Mouse (Mus musculus): ENCODE results near the gene Lnx2. TPM values are rescaled to one million over a fixed set of nuclear protein-coding genes. Genes with fewer than 3 reads are reported as not detected.
A peak's percentile ranks its signal among the peaks of the same experiment; 100 is the strongest.

Lnx2 gene
- polyA plus RNA-seq (2014; fragmentation: Nextera tagmentation; extraction: Ambion mirVana), result 9.7 and 9.9 TPM in 2 replicates

DNA sequence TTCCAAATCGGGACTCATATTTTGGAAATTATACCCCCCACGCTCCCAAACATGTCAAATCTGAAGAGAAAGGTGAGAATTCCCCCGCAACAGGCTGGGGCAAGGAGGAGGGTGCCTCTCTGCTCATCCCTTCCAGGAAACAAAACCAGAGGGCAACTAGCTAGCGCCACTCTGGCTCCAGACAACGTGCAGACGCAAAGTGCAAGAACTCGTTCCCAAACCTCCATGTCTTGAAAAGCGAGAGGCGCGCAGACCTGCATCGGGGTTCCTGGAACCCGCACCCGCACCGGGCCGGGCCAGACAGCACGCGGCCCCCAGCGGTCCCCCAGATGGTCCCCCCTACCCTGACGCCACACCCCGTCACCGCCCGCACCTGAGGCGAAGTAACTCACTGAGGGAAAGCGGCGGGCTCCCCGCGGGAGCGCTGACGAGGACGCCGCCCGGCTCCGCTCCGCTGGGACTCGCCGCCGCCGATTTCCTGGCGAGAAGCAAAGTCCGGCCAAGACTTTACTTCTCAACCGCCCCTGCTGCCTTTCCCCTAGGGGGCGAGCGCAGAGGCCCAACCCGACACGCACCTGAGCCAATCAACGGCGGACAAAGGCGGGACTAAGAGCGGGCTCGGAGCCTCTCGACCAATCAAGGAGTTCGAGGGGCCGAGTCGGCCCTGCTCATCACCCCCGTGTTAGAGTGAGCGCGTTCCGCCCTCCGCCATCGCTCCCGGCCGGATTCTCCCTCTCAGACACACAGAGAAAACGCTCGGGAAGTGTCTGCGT lies at the start of gene Lnx2:
Gene Lnx2 (minus strand): TSS at position 561 of the 773 bp plus-strand sequence.
- Histone ChIP-seq H3K4me1 (replicated peaks; ENCODE audit: control insufficient read depth, insufficient read depth, low read length) (peaks cover 4% of the 10 kb centered on the region; the same call in 1 of the 2 replicates), H3K27me3 (ENCODE audit: control insufficient read depth, insufficient read depth, low read length) (no peaks in the 10 kb centered on the region), H3K9ac (ENCODE audit: low read length) (peak within 1 kb of the TSS; percentile 79), H3K9me3 (ENCODE audit: control insufficient read depth, low read length) (no peaks in the 10 kb centered on the region), H3K4me2 (ENCODE audit: low read depth, low read length, severe bottlenecking) (peak within 1 kb of the TSS; percentile 91), H3K27ac (ENCODE audit: low read depth, low read length) (peak within 1 kb of the TSS; percentile 63; the same call in 1 of the 2 replicates), H3K36me3 (ENCODE audit: control insufficient read depth, insufficient read depth, low read length) (no peaks in the 10 kb centered on the region; the same call in 1 of the 2 replicates), H3K4me3 (ENCODE audit: low read depth, low read length) (peak within 1 kb of the TSS; percentile 69)
- under 1% methylated on average over 60 of the region's 65 CpGs for WGBS
- DNase-seq (ENCODE audit: low spot score) (peak; percentile 98), ATAC-seq (replicated peaks; ENCODE audit: low FRiP score) (peak; percentile 99)

DNA sequence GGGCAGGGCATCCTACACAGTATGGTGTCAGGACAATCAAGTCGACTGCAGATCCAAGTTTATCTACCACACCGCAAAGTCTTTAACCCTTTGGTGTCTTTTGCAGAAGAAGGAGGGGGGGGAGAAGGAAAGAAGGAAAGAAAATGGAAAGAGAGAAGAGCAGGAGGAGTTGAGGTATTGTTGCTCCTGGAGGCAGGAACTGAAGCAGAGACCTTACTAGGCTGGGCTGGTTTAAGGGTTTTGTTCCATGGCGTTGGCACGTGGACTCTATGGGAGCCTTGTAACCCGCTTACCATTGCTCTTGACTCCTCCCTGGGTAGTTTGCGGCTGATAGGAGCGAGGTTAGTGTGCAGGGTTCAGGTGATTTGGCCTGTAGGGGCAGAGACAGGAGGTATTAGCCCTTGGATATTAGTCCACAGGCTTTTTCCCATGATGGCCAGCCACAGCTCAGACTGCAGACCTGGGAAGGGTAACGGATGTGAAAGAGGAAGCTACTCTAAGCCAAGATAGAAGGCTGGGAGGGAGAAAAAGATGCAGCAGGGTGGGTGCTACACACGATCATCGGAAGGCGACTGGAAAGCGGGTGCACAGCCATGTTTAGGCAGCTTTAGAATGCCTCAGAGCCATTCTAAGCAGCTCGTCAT lies 49.3 kb upstream of the Lnx2 start:
- Histone ChIP-seq H3K27ac (ENCODE audit: low read depth, low read length) (no peak overlapping the region), H3K4me3 (ENCODE audit: low read depth, low read length) (no peak overlapping the region), H3K4me2 (ENCODE audit: low read depth, low read length, severe bottlenecking) (no peak overlapping the region), H3K9me3 (ENCODE audit: control insufficient read depth, low read length) (peaks cover 3% of the 10 kb centered on the region; the same call in 1 of the 2 replicates), H3K9ac (ENCODE audit: low read length) (no peak overlapping the region), H3K36me3 (ENCODE audit: control insufficient read depth, insufficient read depth, low read length) (no peaks in the 10 kb centered on the region), H3K4me1 (replicated peaks; ENCODE audit: control insufficient read depth, insufficient read depth, low read length) (no peaks in the 10 kb centered on the region), H3K27me3 (ENCODE audit: control insufficient read depth, insufficient read depth, low read length) (no peaks in the 10 kb centered on the region)
- 90% methylated on average over 13 of the region's 13 CpGs for WGBS
- ATAC-seq (replicated peaks; ENCODE audit: low FRiP score) (no peak), DNase-seq (ENCODE audit: low spot score) (no peak)

DNA sequence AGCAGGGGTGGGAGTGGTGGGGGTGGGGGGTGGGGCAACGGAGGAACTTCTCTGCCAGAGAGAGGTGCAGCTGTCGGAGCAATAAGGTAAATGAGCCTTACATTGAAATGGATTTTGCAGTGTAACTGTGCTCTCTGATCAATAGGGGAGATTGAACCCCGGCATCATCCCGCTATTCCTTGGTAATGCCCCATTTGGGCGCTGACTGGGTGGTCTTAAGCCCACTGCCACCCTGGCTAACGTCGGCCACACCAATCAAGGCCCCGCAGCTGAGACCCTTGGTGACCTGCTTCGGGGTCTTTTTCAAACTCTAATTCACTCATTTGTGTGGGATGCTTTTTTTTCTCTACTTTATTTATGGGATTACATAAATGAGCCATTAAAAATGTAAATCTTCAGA lies 48.4 kb upstream of the Lnx2 start:
- Histone ChIP-seq H3K27ac (ENCODE audit: low read depth, low read length) (no peak overlapping the region), H3K4me3 (ENCODE audit: low read depth, low read length) (no peak overlapping the region), H3K27me3 (ENCODE audit: control insufficient read depth, insufficient read depth, low read length) (no peaks in the 10 kb centered on the region), H3K4me1 (replicated peaks; ENCODE audit: control insufficient read depth, insufficient read depth, low read length) (no peaks in the 10 kb centered on the region), H3K36me3 (ENCODE audit: control insufficient read depth, insufficient read depth, low read length) (no peaks in the 10 kb centered on the region), H3K9me3 (ENCODE audit: control insufficient read depth, low read length) (peaks cover 3% of the 10 kb centered on the region; the same call in 1 of the 2 replicates), H3K4me2 (ENCODE audit: low read depth, low read length, severe bottlenecking) (no peak overlapping the region), H3K9ac (ENCODE audit: low read length) (no peak overlapping the region)
- 46% methylated on average over 9 of the region's 9 CpGs for WGBS
- ATAC-seq (replicated peaks; ENCODE audit: low FRiP score), result no peak; the same call in 1 of the 2 replicates
- no peak for DNase-seq (ENCODE audit: low spot score)

DNA sequence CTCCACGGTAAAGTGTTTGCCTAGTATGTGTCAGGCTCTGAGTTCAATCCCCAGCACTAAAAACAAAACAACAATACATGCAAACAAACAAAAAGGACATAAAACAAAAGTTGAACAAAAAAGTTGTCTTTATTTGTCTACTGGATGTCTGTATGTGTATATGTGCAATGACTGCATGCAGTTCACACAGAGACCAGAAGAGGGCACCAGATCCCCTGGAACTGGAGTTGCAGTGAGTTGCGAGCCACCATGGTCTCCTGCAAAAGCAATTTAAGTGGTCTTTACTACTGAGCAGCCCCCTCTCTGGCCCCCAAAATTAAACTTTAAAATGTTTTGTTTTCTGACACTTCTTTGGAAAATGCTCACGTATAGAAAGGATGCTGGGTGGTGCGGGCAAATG lies 44.8 kb upstream of the Lnx2 start:
- no peaks in the 10 kb centered on the region for H3K36me3 ChIP-seq (ENCODE audit: control insufficient read depth, insufficient read depth, low read length)
- no peaks in the 10 kb centered on the region for H3K4me1 ChIP-seq (replicated peaks; ENCODE audit: control insufficient read depth, insufficient read depth, low read length)
- no peak overlapping the region for H3K4me2 ChIP-seq (ENCODE audit: low read depth, low read length, severe bottlenecking)
- no peak overlapping the region for H3K27ac ChIP-seq (ENCODE audit: low read depth, low read length)
- no peak for ATAC-seq (replicated peaks; ENCODE audit: low FRiP score)
- no peak overlapping the region for H3K9ac ChIP-seq (ENCODE audit: low read length)
- WGBS, result 90% methylated on average over 4 of the region's 4 CpGs
- no peak for DNase-seq (ENCODE audit: low spot score)
- peaks cover 3% of the 10 kb centered on the region; the same call in 1 of the 2 replicates for H3K9me3 ChIP-seq (ENCODE audit: control insufficient read depth, low read length)
- no peaks in the 10 kb centered on the region for H3K27me3 ChIP-seq (ENCODE audit: control insufficient read depth, insufficient read depth, low read length)
- no peak overlapping the region for H3K4me3 ChIP-seq (ENCODE audit: low read depth, low read length)

DNA sequence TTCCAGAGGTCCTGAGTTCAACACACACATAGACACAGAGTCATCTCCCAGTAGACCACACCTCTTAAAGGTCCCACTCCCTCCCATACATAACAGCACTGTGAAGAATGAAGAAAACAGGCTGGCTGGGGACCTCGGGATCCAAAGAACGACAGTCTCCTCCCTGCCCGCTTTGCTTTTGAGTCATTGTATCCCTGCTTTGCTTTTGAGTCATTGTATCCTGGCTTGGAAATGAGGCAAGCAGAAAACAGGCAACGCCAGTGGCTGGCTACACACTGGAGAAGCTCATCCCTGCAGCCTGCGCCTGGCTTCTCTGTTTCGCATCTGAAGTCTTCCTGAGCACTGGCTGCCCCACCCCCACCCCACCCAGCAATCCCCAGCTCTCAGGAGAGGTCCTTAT lies 40.6 kb upstream of the Lnx2 start:
- no peaks in the 10 kb centered on the region; the same call in 1 of the 2 replicates for H3K36me3 ChIP-seq (ENCODE audit: control insufficient read depth, insufficient read depth, low read length)
- ATAC-seq (replicated peaks; ENCODE audit: low FRiP score) (no peak), DNase-seq (ENCODE audit: low spot score) (no peak)
- H3K27me3 ChIP-seq (ENCODE audit: control insufficient read depth, insufficient read depth, low read length), result no peaks in the 10 kb centered on the region
- no peaks in the 10 kb centered on the region for H3K4me1 ChIP-seq (replicated peaks; ENCODE audit: control insufficient read depth, insufficient read depth, low read length)
- H3K9me3 ChIP-seq (ENCODE audit: control insufficient read depth, low read length), result peaks cover 3% of the 10 kb centered on the region; the same call in 1 of the 2 replicates
- no peak overlapping the region for H3K4me3 ChIP-seq (ENCODE audit: low read depth, low read length)
- H3K9ac ChIP-seq (ENCODE audit: low read length), result no peak overlapping the region
- no peak overlapping the region for H3K27ac ChIP-seq (ENCODE audit: low read depth, low read length)
- 23% methylated on average over 6 of the region's 6 CpGs for WGBS
- H3K4me2 ChIP-seq (ENCODE audit: low read depth, low read length, severe bottlenecking), result no peak overlapping the region

DNA sequence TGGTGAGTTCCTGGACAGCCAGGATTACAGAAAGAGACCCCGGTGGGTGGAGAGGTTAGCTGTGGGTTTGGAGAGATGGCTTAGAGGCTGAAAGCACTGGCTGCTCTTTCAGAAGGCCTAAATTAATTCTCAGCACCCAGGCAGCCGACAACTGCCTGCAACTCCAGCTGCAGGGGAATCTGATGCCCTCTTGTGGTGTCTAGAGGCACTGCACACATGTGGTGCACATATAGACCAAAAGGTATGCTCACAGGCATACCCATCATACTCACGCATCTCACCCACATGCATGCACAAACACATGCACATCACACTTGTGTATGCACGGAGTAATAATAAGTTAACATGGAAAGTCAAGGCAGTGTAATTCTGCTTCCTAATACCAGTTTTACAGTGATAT lies 39.2 kb upstream of the Lnx2 start:
- WGBS, result 89% methylated on average over 4 of the region's 4 CpGs
- no peaks in the 10 kb centered on the region for H3K4me1 ChIP-seq (replicated peaks; ENCODE audit: control insufficient read depth, insufficient read depth, low read length)
- H3K4me3 ChIP-seq (ENCODE audit: low read depth, low read length), result no peak overlapping the region
- no peak for ATAC-seq (replicated peaks; ENCODE audit: low FRiP score)
- DNase-seq (ENCODE audit: low spot score), result no peak
- no peak overlapping the region for H3K27ac ChIP-seq (ENCODE audit: low read depth, low read length)
- H3K9me3 ChIP-seq (ENCODE audit: control insufficient read depth, low read length), result no peaks in the 10 kb centered on the region
- no peak overlapping the region for H3K9ac ChIP-seq (ENCODE audit: low read length)
- no peak overlapping the region for H3K4me2 ChIP-seq (ENCODE audit: low read depth, low read length, severe bottlenecking)
- no peaks in the 10 kb centered on the region; the same call in 1 of the 2 replicates for H3K36me3 ChIP-seq (ENCODE audit: control insufficient read depth, insufficient read depth, low read length)
- no peaks in the 10 kb centered on the region for H3K27me3 ChIP-seq (ENCODE audit: control insufficient read depth, insufficient read depth, low read length)

DNA sequence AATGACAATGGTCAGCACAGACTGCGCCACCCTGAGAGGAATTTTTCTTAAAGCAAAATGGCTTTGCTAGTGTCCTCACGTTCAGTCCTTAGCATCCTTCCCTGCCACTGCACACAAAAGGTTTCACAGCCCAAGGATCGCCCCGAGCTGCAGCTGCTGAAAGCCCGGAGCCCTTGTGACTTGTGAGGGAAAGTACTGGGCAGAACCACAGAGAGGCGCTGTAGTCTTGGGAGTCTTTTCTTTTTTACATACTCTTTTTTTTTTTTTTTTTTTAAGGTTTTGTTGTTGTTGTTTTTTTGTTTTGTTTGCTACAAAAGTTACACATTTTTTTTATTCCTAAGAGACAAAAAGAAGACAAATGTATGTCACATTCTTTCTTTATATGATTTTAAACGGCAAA lies 38.4 kb upstream of the Lnx2 start:
- Histone ChIP-seq H3K9ac (ENCODE audit: low read length) (no peak overlapping the region), H3K9me3 (ENCODE audit: control insufficient read depth, low read length) (no peaks in the 10 kb centered on the region), H3K4me3 (ENCODE audit: low read depth, low read length) (no peak overlapping the region), H3K27me3 (ENCODE audit: control insufficient read depth, insufficient read depth, low read length) (no peaks in the 10 kb centered on the region), H3K4me1 (replicated peaks; ENCODE audit: control insufficient read depth, insufficient read depth, low read length) (no peaks in the 10 kb centered on the region), H3K4me2 (ENCODE audit: low read depth, low read length, severe bottlenecking) (no peak overlapping the region), H3K27ac (ENCODE audit: low read depth, low read length) (no peak overlapping the region), H3K36me3 (ENCODE audit: control insufficient read depth, insufficient read depth, low read length) (no peaks in the 10 kb centered on the region; the same call in 1 of the 2 replicates)
- no peak for DNase-seq (ENCODE audit: low spot score)
- WGBS, result 77% methylated on average over 7 of the region's 7 CpGs
- ATAC-seq (replicated peaks; ENCODE audit: low FRiP score), result no peak

DNA sequence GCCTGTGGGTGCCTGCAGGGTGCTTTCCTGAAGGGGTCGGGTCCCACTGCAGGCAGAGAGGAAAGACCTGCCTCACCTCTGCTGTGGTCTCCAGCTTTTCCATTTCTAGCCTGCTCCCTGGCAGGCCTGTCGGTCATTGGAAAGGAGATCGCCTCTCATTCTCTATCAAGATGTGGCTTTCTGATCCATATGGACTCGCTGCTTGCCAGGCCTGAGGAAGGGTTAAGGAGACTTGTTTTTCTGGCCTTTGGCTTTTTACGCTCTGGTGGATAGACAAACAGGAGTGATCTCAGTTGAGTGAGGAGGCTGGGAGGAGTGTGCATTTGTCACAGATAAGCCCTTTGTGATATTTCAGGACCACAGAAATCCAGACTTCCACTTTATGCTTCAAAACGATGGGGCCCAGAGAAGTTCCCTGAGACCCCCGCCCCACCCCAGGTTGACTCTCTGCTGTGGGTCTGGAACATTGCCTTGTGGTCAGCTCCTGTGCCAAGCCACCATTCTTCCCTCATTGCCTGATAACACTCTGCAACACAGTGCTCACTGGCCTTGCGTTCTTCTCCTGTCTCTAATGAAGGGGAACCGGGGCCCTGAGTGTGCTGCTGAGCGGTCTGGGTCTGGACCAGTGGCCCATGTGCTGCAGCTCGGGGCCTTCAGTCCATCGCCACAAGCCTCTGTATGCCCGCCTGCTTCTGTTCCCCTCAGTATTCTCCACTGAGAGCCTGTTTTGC lies 32.6 kb upstream of the Lnx2 start:
- Histone ChIP-seq H3K27ac (ENCODE audit: low read depth, low read length) (no peak overlapping the region), H3K9ac (ENCODE audit: low read length) (no peak overlapping the region), H3K4me1 (replicated peaks; ENCODE audit: control insufficient read depth, insufficient read depth, low read length) (no peaks in the 10 kb centered on the region), H3K9me3 (ENCODE audit: control insufficient read depth, low read length) (no peaks in the 10 kb centered on the region), H3K36me3 (ENCODE audit: control insufficient read depth, insufficient read depth, low read length) (no peaks in the 10 kb centered on the region; the same call in 1 of the 2 replicates), H3K27me3 (ENCODE audit: control insufficient read depth, insufficient read depth, low read length) (no peaks in the 10 kb centered on the region), H3K4me2 (ENCODE audit: low read depth, low read length, severe bottlenecking) (no peak overlapping the region), H3K4me3 (ENCODE audit: low read depth, low read length) (no peak overlapping the region)
- 92% methylated on average over 13 of the region's 13 CpGs for WGBS
- ATAC-seq (replicated peaks; ENCODE audit: low FRiP score) (no peak), DNase-seq (ENCODE audit: low spot score) (no peak)

All from forebrain, embryonic 11.5 days (tissue).